7 mouse cellular contexts compared by ENCODE assay signal in the genomic region with DNA sequence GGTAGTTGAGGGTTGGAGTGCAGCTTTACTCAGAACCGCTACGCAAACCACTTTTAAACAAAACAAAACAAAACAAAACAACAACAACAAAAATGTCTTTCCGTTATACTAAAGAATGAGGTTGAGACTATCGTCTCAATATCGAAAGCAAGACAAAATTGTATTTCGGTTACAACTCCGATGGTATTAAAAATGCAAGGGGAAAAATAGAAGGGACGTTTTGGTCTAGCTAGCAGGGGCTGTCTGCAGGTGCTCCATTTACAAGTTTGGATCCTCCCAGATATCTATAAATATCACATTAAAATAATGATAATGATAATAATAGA. TPM values are rescaled to one million over a fixed set of nuclear protein-coding genes. Genes with fewer than 3 reads are reported as not detected.
DNase-seq lines count a peak whose midpoint lies in the region; ATAC-seq and TF ChIP-seq lines count a peak whose summit lies in the region.

A gene (minus strand): TSS at position 27 of the 326 bp plus-strand sequence.

- 0 out of 2 replicates have a peak, but pooled peaks cover 10% of the 10 kb centered on the region for H3K4me1 ChIP-seq in lung, embryonic 15.5 days
- peaks cover 11% of the 10 kb centered on the region for H3K4me1 ChIP-seq in embryonic facial prominence, embryonic 10.5 days
- 0 out of 2 replicates have a peak, but pooled peaks cover 4% of the 10 kb centered on the region for H3K4me1 ChIP-seq in hindbrain, postnatal 0 days (ENCODE audit: insufficient read depth, low read length)
- H3K4me1 ChIP-seq in midbrain, embryonic 16.5 days (ENCODE audit: control insufficient read depth, insufficient read depth, low read length): 0 out of 2 replicates have a peak, but pooled peaks cover 3% of the 10 kb centered on the region

- no peak for TF ChIP-seq CTCF in hindbrain, postnatal 0 days (IDR thresholded peaks at IDR 0.05; ENCODE audit: low read depth)

- H3K9ac ChIP-seq in lung, embryonic 15.5 days: peak within 1 kb of the TSS; percentile 66
- H3K9ac ChIP-seq in hindbrain, postnatal 0 days (replicated peaks; ENCODE audit: low read length): peak within 1 kb of the TSS; percentile 58
- H3K9ac ChIP-seq in midbrain, embryonic 16.5 days (ENCODE audit: low read depth, low read length): peak within 1 kb of the TSS; percentile 65

- peak within 1 kb of the TSS; percentile 94 for H3K27ac ChIP-seq in lung, embryonic 15.5 days
- H3K27ac ChIP-seq in embryonic facial prominence, embryonic 10.5 days (replicated peaks): peak within 1 kb of the TSS; percentile 92
- peak within 1 kb of the TSS; percentile 86 for H3K27ac ChIP-seq in hindbrain, postnatal 0 days
- peak within 1 kb of the TSS; percentile 84 for H3K27ac ChIP-seq in midbrain, embryonic 16.5 days (ENCODE audit: low read length)

- no peak for ATAC-seq in lung, embryonic 15.5 days (ENCODE audit: borderline replicate concordance, extremely low read depth, low FRiP score, low TSS enrichment)
- no peak for ATAC-seq in hindbrain, postnatal 0 days
- ATAC-seq in midbrain, embryonic 16.5 days: no peak

- 26% methylated on average over 8 of the region's 8 CpGs for WGBS in lung, embryonic 15.5 days
- 49% methylated on average over 8 of the region's 8 CpGs for WGBS in embryonic facial prominence, embryonic 10.5 days
- WGBS in hindbrain, postnatal 0 days: 10% methylated on average over 8 of the region's 8 CpGs
- WGBS in midbrain, embryonic 16.5 days: 21% methylated on average over 8 of the region's 8 CpGs

- no peaks in the 10 kb centered on the region for H3K36me3 ChIP-seq in lung, embryonic 15.5 days
- no peaks in the 10 kb centered on the region for H3K36me3 ChIP-seq in embryonic facial prominence, embryonic 10.5 days (replicated peaks)
- H3K36me3 ChIP-seq in hindbrain, postnatal 0 days (ENCODE audit: insufficient read depth, low read length): no peaks in the 10 kb centered on the region
- no peaks in the 10 kb centered on the region for H3K36me3 ChIP-seq in midbrain, embryonic 16.5 days (ENCODE audit: control insufficient read depth, insufficient read depth, low read length)

- H3K9me3 ChIP-seq in lung, embryonic 15.5 days: no peaks in the 10 kb centered on the region
- H3K9me3 ChIP-seq in embryonic facial prominence, embryonic 10.5 days: no peaks in the 10 kb centered on the region
- no peaks in the 10 kb centered on the region for H3K9me3 ChIP-seq in hindbrain, postnatal 0 days (ENCODE audit: low read length)
- H3K9me3 ChIP-seq in midbrain, embryonic 16.5 days (replicated peaks; ENCODE audit: control insufficient read depth, low read length, poor library complexity, severe bottlenecking): no peaks in the 10 kb centered on the region

- peak within 1 kb of the TSS; percentile 72 for H3K4me2 ChIP-seq in lung, embryonic 15.5 days
- H3K4me2 ChIP-seq in hindbrain, postnatal 0 days (ENCODE audit: low read depth, low read length): peak within 1 kb of the TSS; percentile 73
- peak within 1 kb of the TSS; percentile 59 for H3K4me2 ChIP-seq in midbrain, embryonic 16.5 days (ENCODE audit: low read length)

- H3K4me3 ChIP-seq in lung, embryonic 15.5 days: peak within 1 kb of the TSS; percentile 69
- H3K4me3 ChIP-seq in embryonic facial prominence, embryonic 10.5 days: peak within 1 kb of the TSS; percentile 67
- H3K4me3 ChIP-seq in hindbrain, postnatal 0 days (ENCODE audit: low read length): peak within 1 kb of the TSS; percentile 54
- peak within 1 kb of the TSS; percentile 41 for H3K4me3 ChIP-seq in midbrain, embryonic 16.5 days (ENCODE audit: low read depth, low read length)

- H3K27me3 ChIP-seq in lung, embryonic 15.5 days: no peaks in the 10 kb centered on the region
- no peaks in the 10 kb centered on the region for H3K27me3 ChIP-seq in embryonic facial prominence, embryonic 10.5 days (replicated peaks; ENCODE audit: low read depth, poor library complexity, severe bottlenecking)
- H3K27me3 ChIP-seq in hindbrain, postnatal 0 days (ENCODE audit: insufficient read depth, low read length): no peaks in the 10 kb centered on the region
- H3K27me3 ChIP-seq in midbrain, embryonic 16.5 days (ENCODE audit: control insufficient read depth, insufficient read depth, low read depth, low read length): no peaks in the 10 kb centered on the region

- no peak for DNase-seq in lung, postnatal 25 days (ENCODE audit: low spot score)
- no peak for DNase-seq in embryonic facial prominence, embryonic 10.5 days (ENCODE audit: low spot score)
- no peak for DNase-seq in hindbrain, postnatal 0 days (ENCODE audit: low spot score)
- no peak for DNase-seq in right cerebral cortex, adult 2 months (ENCODE audit: low spot score in 2 of 2)
- no peak for DNase-seq in ovary, adult 18-20 months (ENCODE audit: low spot score)

RNA-seq across cellular contexts. Expression of the gene that starts here (rescaled TPM):
- polyA plus RNA-seq in lung, embryonic 15.5 days (2015; fragmentation: Nextera tagmentation; extraction: Ambion mirVana): 38.4 and 40.8 TPM in 2 replicates
- polyA plus RNA-seq in embryonic facial prominence, embryonic 10.5 days (2016; fragmentation: Nextera tagmentation; extraction: Ambion mirVana): 22.1 and 28.9 TPM in 2 replicates
- total RNA-seq in hindbrain, postnatal 0 days (2014; rRNA removed): 12.4 and 20.5 TPM in 2 replicates
- 31.5 and 40.8 TPM in 2 replicates for polyA plus RNA-seq in hindbrain, postnatal 0 days (2015; fragmentation: Nextera tagmentation; extraction: Ambion mirVana)
- polyA plus RNA-seq in midbrain, embryonic 16.5 days (2015; fragmentation: Nextera tagmentation; extraction: Ambion mirVana): 40.1 and 49.9 TPM in 2 replicates
